Mouse (Mus musculus) embryonic facial prominence, embryonic 14.5 days (tissue): Measurements from ENCODE around the gene Srsf11. TPM values are rescaled to one million over a fixed set of nuclear protein-coding genes. Genes with fewer than 3 reads are reported as not detected.

ENCODE experiments used
- ATAC-seq: fragments of 200-750 bp; cut with Nextera tagmentation; 2 replicates; pipeline ENCODE4 v1.8.0; 2017; ENCODE audit warnings: low read depth, moderate number of reproducible peaks, moderate TSS enrichment
- DNase-seq: peaks from one replicate; pipeline ENCODE4 v3.0.0-alpha.2; 2015; ENCODE audit warnings: low spot score
- H3K27ac ChIP-seq: fragments of 300-500 bp; sonication (generic); replicated peaks from 2 replicates; pipeline ENCODE4 v1.5.1; 2014; ENCODE audit warnings: low read depth, mild to moderate bottlenecking, low read length, moderate library complexity
- H3K27me3 ChIP-seq: fragments of 300-500 bp; sonication (generic); replicated peaks from 2 replicates; pipeline ENCODE4 v1.6.1; 2014; ENCODE audit warnings: low read length; ENCODE audit not compliant: control insufficient read depth, insufficient read depth
- H3K36me3 ChIP-seq: fragments of 300-500 bp; sonication (generic); 2 replicates; pipeline ENCODE4 v1.6.1; 2014; ENCODE audit warnings: low read length, mixed read lengths; ENCODE audit not compliant: control insufficient read depth, insufficient read depth
- H3K4me1 ChIP-seq: fragments of 300-500 bp; sonication (generic); 2 replicates; pipeline ENCODE4 v1.6.1; 2014; ENCODE audit warnings: antibody characterized with exemption, low read length; ENCODE audit not compliant: control insufficient read depth, insufficient read depth
- H3K4me2 ChIP-seq: fragments of 300-500 bp; sonication (generic); 2 replicates; pipeline ENCODE4 v1.6.1; 2014; ENCODE audit warnings: low read depth, mild to moderate bottlenecking, low read length, moderate library complexity, mixed read lengths
- H3K4me3 ChIP-seq: fragments of 300-500 bp; sonication (generic); 2 replicates; pipeline ENCODE4 v1.5.1; 2014; ENCODE audit warnings: low read depth, mild to moderate bottlenecking, low read length
- H3K9ac ChIP-seq: fragments of 300-500 bp; sonication (generic); 2 replicates; pipeline ENCODE4 v1.6.1; 2014; ENCODE audit warnings: low read depth, mild to moderate bottlenecking, low read length, moderate library complexity, mixed read lengths
- H3K9me3 ChIP-seq: fragments of 300-500 bp; sonication (generic); 2 replicates; pipeline ENCODE4 v1.6.1; 2016; ENCODE audit warnings: low read length; ENCODE audit not compliant: control insufficient read depth
- WGBS: fragments of 180-500 bp; shearing (Covaris S2); extraction: QIAGEN DNeasy Blood & Tissue Kit; methylation state at CpG from one replicate; pipeline ENCODE4 v1.1.7; 2014; 5-methylcytosine and 5-hydroxymethylcytosine counted together
- polyA plus RNA-seq: library from polyadenylated mRNA; unstranded; fragments of >200 nt; fragmentation: Nextera tagmentation; extraction: Ambion mirVana; gene quantifications from 2 replicates; pipeline ENCODE4 v1.2.1, GENCODE M21; 2014

Srsf11 gene
- polyA plus RNA-seq, 1 experiment from 2014 or later: 271 TPM

DNA sequence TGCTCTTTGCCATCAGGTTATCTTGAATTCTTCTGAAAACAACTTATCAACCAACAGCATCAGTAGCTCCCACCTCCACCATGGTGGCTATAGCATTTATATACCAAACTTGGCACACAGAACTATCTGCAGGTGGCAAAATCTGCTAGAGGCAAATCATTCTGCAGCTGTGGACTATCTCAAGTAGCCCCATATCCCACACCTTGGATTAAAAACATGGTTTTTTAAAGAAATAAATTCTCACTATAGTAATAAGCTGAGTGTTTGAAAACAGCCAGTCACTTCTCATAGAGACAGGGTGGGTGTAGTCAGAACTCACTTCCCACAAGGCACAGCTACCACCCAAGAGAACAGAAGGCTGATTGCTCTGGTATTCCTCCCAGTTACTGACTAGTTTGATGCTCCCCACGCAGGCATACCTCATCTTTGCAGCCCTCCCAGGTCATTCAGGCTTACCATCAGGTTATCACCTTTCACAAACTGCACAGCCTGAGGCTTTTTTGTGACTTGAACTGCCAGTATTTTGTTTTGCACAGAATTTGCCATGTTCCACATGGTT, 26.6 kb downstream of the Srsf11 start:
- Histone ChIP-seq H3K4me1 (no peaks in the 10 kb centered on the region), H3K9me3 (no peaks in the 10 kb centered on the region), H3K36me3 (peaks cover 63% of the 10 kb centered on the region), H3K27ac (no peak overlapping the region), H3K9ac (no peak overlapping the region), H3K4me2 (no peak overlapping the region), H3K27me3 (no peaks in the 10 kb centered on the region), H3K4me3 (no peak overlapping the region)
- 57% methylated on average over 1 of the region's 1 CpGs for WGBS
- ATAC-seq: no peak
- DNase-seq: no peak

GRCm38 (mm10) chr3:158008647-158009046, 27.8 kb downstream of the Srsf11 start:
- 82% methylated on average over 1 of the region's 1 CpGs for WGBS
- Histone ChIP-seq H3K9ac (no peak overlapping the region), H3K9me3 (no peaks in the 10 kb centered on the region), H3K4me1 (no peaks in the 10 kb centered on the region), H3K4me2 (no peak overlapping the region), H3K27ac (no peak overlapping the region), H3K4me3 (no peak overlapping the region), H3K36me3 (peaks cover 62% of the 10 kb centered on the region), H3K27me3 (no peaks in the 10 kb centered on the region)
- ATAC-seq (no peak), DNase-seq (no peak)

DNA sequence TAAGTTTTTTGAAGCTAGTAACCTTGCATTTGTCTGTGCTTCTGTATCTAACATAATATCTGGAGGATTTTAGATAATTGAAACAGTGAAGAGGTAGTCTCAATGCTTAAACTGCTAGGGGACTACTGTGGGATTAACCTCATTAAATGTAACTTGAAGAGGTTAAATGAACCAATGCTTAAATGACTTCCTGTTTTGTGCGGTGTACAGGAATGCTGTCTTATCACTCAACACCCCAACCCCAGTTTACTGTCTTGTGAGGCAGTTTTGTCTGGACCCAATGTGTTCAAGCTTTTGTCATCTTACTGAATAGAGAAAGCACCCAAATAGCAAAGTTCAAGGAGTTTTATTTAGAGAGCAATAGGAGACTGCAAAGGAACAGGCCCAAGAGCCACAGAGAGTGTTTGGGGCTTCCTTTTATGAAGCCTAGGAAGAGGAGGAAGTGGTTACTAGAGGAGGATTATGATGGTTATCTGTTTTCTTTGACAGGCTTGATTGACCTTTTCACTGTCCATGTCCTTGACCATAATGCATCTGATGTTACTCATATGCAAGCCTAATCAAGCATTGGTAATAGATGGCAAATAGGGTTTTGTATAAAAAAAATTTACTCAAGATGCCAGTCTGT, 37.6 kb downstream of the Srsf11 start:
- no peaks in the 10 kb centered on the region for H3K9me3 ChIP-seq
- WGBS: 49% methylated on average over 1 of the region's 1 CpGs
- peaks cover 45% of the 10 kb centered on the region for H3K36me3 ChIP-seq
- H3K4me2 ChIP-seq: no peak overlapping the region
- H3K9ac ChIP-seq: no peak overlapping the region
- H3K27ac ChIP-seq: no peak overlapping the region
- H3K4me1 ChIP-seq: no peaks in the 10 kb centered on the region
- H3K27me3 ChIP-seq: no peaks in the 10 kb centered on the region
- ATAC-seq: no peak
- DNase-seq: no peak
- H3K4me3 ChIP-seq: no peak overlapping the region

GRCm38 (mm10) chr3:157995726-157996125, 40.7 kb downstream of the Srsf11 start:
- WGBS: 91% methylated on average over 2 of the region's 2 CpGs
- Histone ChIP-seq H3K4me2 (no peak overlapping the region), H3K27me3 (no peaks in the 10 kb centered on the region), H3K4me3 (no peak overlapping the region), H3K27ac (no peak overlapping the region), H3K9ac (no peak overlapping the region), H3K36me3 (peaks cover 21% of the 10 kb centered on the region), H3K9me3 (no peaks in the 10 kb centered on the region), H3K4me1 (no peaks in the 10 kb centered on the region)
- no peak for DNase-seq
- ATAC-seq: no peak

GRCm38 (mm10) chr3:157993322-157993721, 43.1 kb downstream of the Srsf11 start:
- no peak overlapping the region for H3K27ac ChIP-seq
- DNase-seq (no peak), ATAC-seq (no peak)
- no peaks in the 10 kb centered on the region for H3K9me3 ChIP-seq
- no peaks in the 10 kb centered on the region for H3K4me1 ChIP-seq
- peaks cover 36% of the 10 kb centered on the region for H3K36me3 ChIP-seq
- H3K4me3 ChIP-seq: no peak overlapping the region
- H3K9ac ChIP-seq: no peak overlapping the region
- no peaks in the 10 kb centered on the region for H3K27me3 ChIP-seq
- no peak overlapping the region for H3K4me2 ChIP-seq

GRCm38 (mm10) chr3:157979619-157980018, 56.8 kb downstream of the Srsf11 start:
- ATAC-seq: no peak
- no peaks in the 10 kb centered on the region for H3K9me3 ChIP-seq

GRCm38 (mm10) chr3:157973236-157973635, 63.2 kb downstream of the Srsf11 start:
- no peaks in the 10 kb centered on the region for H3K4me1 ChIP-seq
- H3K27me3 ChIP-seq: no peaks in the 10 kb centered on the region
- H3K9ac ChIP-seq: no peak overlapping the region
- H3K4me2 ChIP-seq: no peak overlapping the region
- peaks cover 6% of the 10 kb centered on the region; the same call in 1 of the 2 replicates for H3K36me3 ChIP-seq
- H3K4me3 ChIP-seq: no peak overlapping the region
- 100% methylated on average over 2 of the region's 2 CpGs for WGBS
- H3K9me3 ChIP-seq: no peaks in the 10 kb centered on the region
- H3K27ac ChIP-seq: no peak overlapping the region
- ATAC-seq: no peak
- DNase-seq: no peak

More at GRCm38 (mm10) chr3:157979619-157980018, 56.8 kb downstream of the Srsf11 start:
- Histone ChIP-seq H3K4me1 (no peaks in the 10 kb centered on the region), H3K27ac (no peak overlapping the region), H3K27me3 (no peaks in the 10 kb centered on the region), H3K4me2 (no peak overlapping the region), H3K9ac (no peak overlapping the region), H3K4me3 (no peak overlapping the region), H3K36me3 (peaks cover 8% of the 10 kb centered on the region; the same call in 1 of the 2 replicates)
- no peak for DNase-seq

DNA sequence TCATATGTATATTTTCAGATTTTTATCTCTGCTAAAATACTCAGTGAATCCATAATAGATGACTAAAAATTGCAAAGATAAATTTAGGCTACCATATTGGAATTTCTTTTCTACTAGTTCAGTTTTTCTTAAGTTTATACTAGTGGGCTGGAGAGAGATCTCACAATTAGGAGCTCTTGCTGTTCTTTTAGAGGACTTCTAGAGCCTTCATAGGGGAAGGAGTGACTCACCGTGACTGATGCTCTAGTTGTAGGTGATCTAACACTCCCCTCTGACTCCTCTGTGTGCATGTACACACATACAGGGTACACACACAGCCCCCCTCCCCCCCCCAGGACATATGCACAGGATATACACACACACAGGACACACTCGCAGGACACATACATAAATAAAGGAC, 65.3 kb downstream of the Srsf11 start:
- no peak overlapping the region for H3K4me2 ChIP-seq
- WGBS: 91% methylated on average over 2 of the region's 2 CpGs
- no peaks in the 10 kb centered on the region for H3K27me3 ChIP-seq
- no peak overlapping the region for H3K9ac ChIP-seq
- H3K27ac ChIP-seq: no peak overlapping the region
- H3K4me1 ChIP-seq: no peaks in the 10 kb centered on the region
- H3K9me3 ChIP-seq: no peaks in the 10 kb centered on the region
- ATAC-seq: no peak
- H3K36me3 ChIP-seq: peaks cover 5% of the 10 kb centered on the region; the same call in 1 of the 2 replicates
- H3K4me3 ChIP-seq: no peak overlapping the region
- no peak for DNase-seq
